Mouse (Mus musculus) 416B (cell line): ENCODE results near the gene Pyurf.
A peak's percentile ranks its signal among the peaks of the same experiment; 100 is the strongest.

Experiments used
- DNase-seq: peaks from one replicate; pipeline ENCODE4 v3.0.0; 2011; ENCODE audit warnings: low read depth

The Pyurf gene

GRCm38 (mm10) chr6:57691467-57692261 lies at the start of gene Pyurf:
TSS of gene Pyurf (minus strand) at chr6:57692078.
- DNase-seq: peak; percentile 95

- no peak for DNase-seq
Measured at GRCm38 (mm10) chr6:57721347-57721746, 29.5 kb upstream of the Pyurf start.

GRCm38 (mm10) chr6:57711726-57712125 lies 19.8 kb upstream of the Pyurf start:
- DNase-seq: peak; percentile 68

GRCm38 (mm10) chr6:57706721-57707120 lies 14.8 kb upstream of the Pyurf start:
- peak; percentile 68 for DNase-seq

GRCm38 (mm10) chr6:57703703-57704102 lies 11.8 kb upstream of the Pyurf start:
- peak; percentile 51 for DNase-seq

- peak; percentile 97 for DNase-seq
Measured at GRCm38 (mm10) chr6:57702743-57703499, 11.0 kb upstream of the Pyurf start.

- no peak for DNase-seq
Measured at GRCm38 (mm10) chr6:57702376-57702742, 10.5 kb upstream of the Pyurf start, which contains the start of gene Lancl2. TSS of gene Lancl2 (plus strand) at chr6:57702540.

- no peak for DNase-seq
Measured at GRCm38 (mm10) chr6:57701686-57702085, 9.8 kb upstream of the Pyurf start.

GRCm38 (mm10) chr6:57693116-57693515 lies 1.2 kb upstream of the Pyurf start:
- no peak for DNase-seq

GRCm38 (mm10) chr6:57684156-57684555 lies 7.7 kb downstream of the Pyurf start:
- DNase-seq: no peak

- DNase-seq: peak; percentile 8
Measured at GRCm38 (mm10) chr6:57661295-57661694, 30.6 kb downstream of the Pyurf start.

- DNase-seq: no peak
Measured at GRCm38 (mm10) chr6:57647256-57647655, 44.6 kb downstream of the Pyurf start.

GRCm38 (mm10) chr6:57641789-57642188 lies 50.1 kb downstream of the Pyurf start:
- DNase-seq: peak; percentile 99

GRCm38 (mm10) chr6:57639531-57639930 lies 52.3 kb downstream of the Pyurf start:
- DNase-seq: no peak
